Mouse (Mus musculus) c-Kit-positive CD71-negative TER-119-negative erythroid progenitor cells, embryonic 14.5 days (primary cell): ENCODE measurements around the gene Matn4.

Experiments
- DNase-seq: peaks from one replicate; pipeline ENCODE4 v3.0.0-alpha.2; 2013; ENCODE audit warnings: low read depth

Matn4 gene

DNA sequence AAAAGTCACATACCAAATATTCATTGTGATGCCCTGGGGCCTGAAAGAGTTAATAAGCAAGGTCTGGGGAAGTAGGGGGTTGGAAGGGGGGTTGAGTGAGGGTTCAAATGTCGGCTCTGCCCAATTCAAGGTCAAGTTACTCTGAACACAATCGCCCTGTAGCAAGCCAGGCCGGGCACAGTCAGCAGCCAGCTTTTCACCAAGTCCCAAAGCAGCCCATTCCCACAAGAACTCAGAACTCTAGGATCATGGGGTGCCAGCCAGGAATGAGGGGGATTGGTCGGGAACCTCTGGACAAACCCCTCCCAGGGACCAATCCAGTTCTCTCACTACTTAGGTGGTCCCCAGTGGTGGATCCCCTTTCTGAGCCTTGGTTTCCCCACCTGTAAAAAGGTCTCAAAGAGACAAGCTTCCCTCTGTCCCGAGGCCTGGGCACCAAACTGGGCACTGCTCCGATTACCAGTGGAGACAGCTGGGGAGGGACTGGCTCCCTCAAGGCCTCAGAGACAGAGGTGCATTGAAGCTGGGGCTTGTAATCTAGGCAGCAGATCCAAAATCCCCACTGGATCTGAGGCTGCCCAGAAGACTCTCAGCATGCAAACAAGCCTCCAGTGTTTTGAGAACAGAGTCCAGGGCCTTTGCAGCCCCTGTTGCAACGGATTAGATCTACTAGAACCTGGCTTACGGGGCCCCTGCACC is 31.4 kb upstream of the Matn4 start:
- DNase-seq, result no peak

DNA sequence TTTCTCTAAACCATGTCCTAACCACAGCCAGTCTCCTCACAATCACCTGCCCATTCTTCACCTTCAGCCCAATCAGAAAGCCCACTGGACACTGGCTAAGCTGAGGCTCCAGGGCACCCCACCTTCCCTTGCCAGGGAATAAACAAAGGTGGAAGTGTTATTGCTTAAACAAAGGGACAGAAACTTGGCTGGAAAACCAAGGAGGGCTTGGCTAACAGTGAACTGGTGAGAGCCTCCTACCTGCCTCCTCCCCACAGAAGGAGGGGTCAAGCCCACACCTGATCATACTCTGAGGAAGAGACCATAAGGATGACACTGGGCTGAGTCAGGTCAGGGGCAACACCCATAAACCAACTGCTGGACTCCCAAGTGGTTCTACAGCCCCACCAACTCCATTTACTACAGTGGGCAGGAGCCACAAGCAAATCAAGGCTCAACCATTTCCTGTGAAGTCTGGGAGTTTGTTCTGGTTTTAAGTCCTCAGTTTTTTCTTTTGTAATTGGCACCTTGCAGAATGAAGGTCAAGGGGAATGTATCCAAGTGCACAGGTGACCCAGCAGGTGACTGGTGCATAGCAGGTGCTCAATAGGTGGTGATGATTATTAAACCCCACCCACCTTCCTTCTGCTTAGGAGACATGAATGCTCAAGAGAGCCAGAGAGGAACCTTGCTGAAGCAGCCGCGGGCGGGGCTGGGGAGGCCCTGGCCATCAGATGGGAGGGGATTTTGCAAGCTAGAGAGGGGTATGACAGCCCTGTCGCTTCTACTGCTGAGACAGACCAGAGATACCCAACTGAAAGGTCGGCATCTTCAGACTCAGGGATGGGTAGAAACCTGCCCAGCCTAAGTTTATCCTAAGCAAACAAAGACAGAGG is 30.5 kb upstream of the Matn4 start:
- DNase-seq, result no peak

DNA sequence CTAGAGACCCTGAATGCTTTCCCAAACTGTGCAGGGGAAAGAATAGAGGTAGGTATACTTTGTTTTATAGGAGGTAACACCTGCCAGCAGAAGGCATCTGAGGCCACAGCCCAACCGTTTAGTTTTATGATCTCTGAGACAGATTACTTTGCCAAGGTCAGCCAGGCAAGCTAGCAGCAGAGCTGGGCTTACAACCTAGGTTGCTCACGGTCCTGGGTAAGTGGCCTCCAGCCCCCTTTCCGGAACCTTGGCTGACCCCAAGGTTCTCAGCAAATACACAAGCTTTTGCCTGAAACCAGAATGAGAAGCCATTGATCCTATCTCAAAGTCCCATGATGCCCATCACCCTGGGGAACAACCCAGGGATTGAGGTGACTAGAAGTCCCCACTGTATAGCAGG is 29.7 kb upstream of the Matn4 start:
- no peak for DNase-seq

DNA sequence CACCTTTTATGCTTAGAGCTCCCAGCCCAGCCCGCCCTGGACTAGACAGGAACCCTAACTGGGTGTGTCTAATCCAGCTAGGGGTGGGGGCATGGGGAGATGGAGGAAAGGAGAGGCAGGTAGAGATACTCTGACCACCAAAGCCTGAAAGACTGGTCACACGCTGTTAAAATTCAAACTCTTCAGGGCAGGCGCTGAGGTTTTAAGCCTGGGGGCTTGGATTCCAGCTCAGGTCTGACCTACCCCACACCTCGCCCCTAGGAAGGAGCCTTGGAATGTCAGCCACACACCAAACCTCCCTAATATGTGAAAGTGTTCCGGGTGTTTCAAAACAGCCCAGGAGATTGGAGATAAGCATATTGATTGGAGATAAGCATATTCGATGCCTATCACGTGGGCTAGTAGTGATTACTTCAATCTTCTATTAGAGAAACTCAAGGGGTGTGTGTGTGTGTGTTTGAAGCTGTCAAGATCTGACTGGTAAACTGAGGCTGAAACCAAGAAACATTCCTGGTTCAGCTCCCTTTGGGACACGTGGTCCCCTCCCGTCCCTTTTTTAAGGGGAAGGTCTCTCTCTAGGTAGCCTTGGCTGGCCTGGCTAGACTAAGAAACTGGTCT is 28.4 kb upstream of the Matn4 start:
- no peak for DNase-seq

DNA sequence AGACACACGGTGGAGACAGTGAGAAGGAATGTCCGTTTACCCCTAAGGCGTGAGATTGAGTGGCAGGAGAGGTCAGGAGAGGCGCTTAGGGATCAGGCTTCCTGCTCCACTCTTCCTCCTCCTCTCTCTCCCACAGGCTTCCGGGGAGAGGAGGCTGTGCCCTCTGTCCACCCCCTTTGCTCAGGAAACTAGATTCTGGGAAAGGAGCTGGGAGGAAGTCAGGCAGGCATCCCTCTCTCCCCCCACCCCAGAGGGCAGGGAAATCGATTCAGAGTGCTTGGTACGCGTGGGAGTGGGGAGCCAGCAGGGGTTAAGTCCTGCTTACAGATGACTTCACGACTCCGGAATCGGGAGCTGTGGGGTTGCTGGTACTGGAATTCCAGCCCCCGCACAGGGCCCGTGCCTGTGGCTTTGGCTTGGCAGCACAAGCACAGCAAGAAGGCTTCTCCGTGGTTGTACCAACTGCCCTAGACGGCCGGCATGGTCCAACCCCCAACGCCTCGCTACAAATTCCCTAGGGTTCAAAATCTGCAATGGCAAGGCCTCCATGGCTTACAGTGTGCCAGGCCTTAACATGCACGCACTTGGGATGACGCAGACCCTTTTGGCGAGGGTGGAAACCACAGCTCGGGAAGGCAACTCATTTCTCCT is 27.7 kb upstream of the Matn4 start:
- DNase-seq, result no peak

DNA sequence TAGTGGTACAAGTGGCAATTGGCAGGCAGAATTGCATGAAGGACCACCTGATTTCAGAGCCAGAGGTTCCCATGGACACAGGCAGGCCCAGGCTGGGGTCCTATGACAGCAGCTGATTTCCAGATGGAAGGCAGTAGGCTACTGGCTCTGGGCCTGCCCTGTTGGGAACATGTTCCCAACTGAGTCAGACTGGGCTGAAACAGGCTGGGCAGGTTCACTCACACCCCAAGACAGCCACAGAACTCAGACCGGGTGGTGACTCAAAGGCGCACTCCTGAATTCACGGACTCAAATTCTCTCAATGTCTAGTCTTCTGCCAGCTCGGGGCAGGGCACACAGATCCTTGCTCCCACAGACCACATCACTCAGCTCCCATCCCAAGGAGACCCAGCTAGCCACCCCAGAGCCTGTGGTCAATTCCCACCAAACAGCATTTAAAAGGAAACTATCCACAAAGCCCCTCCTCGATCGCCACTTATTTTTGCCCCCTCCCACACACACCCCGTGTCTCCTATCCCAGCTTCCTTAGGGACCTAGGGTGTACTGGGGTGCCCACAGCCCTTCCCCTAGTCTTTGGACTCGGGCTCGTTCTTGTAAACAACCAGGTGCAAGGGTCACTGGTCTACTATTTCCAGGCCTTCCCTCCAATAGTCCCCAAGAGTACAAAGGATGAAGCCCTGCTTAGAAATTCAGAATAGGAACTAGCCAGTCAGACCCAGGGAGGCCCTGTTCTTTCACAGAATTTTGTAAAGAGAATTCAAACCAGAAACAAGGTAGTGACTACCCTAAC is 26.9 kb upstream of the Matn4 start:
- DNase-seq, result no peak

DNA sequence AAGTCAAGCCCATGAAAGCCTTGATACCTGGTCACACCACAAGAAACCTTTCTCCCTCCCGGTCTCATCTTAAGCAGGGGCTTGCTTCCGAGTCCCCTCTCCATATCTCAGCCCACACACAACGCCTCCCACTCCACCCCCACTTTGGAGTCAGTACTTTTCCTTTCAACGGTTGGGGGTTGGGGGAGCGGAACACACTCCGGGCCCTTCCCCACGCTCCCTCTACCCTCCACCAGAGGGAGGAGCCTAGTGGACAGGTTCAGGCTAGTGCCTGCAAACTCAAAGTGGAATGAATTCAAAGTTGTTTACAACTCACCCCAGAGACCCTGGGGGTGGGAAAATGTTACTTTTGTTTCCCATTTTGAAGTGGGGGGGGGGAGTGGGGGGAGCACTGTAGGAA is 25.7 kb upstream of the Matn4 start:
- no peak for DNase-seq

DNA sequence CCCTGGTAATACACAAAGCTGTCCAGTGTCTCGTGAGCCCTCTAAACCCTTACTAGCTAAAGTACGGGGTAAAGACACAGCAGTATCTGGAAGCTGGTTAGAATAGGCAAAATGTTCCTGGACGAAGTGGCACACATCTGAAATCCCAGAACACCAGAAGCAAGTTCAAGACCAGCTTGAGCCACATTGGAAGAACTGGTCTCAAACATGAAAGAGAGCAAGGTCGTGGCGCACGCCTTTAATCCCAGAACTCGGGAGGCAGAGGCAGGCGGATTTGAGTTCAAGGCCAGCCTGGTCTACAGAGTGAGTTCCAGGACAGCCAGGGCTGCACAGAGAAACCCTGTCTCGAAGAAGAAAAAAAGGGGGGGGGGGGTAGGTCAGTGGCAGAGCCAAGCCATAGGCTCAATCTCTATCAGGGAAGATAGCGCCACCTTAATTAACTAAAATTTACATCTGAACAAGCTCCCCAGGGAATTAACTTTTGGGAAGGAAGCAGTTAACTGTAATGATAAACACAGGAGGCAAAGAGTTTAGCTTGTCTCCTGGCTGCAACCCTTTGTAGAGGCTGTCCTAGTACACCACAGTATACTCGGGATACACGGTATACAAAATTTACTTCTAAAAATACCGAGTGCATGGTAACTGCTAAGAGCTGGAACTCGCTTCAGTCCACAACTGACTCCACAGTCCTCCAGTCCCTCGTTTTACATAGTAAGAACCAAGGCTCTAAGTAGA is 25.1 kb upstream of the Matn4 start:
- no peak for DNase-seq

DNA sequence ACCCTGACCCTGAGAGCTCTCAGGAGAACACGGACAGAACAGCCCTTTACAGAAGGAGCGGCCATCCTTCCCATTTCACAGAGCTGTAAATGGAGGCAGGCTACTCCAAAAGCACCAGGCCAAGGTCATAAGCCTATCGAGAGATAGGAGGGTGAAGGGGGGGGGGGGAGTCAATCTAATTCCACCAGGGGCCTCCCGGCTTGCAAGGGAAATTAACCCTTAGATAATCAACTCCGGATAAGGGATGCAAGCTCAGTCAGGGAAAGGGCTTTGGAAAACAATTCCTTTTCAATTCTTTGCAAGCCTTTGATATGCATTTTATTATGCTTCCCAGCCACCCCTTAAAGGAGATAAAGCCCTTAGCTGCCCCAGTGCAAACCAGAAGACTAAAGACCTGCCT is 23.5 kb upstream of the Matn4 start:
- DNase-seq, result no peak

DNA sequence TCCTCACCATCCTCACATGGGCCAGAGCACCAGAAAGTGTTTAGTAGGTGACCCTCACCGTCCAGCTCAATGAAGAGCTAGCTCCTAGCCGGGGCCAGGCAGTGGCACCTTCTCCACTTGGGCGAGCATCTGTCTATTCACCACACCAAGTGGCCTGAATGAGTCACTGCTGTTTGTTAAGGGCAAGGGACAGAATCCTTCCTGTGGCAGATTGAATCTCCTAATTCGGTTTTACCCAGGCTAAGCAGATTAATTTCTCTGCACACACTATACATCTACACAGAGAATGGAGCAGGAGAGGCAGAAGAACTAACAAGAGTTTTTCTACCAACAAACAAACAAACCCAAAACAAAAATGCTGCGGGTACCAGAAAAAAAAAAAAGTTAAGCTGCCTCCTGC is 22.0 kb upstream of the Matn4 start:
- DNase-seq, result no peak

DNA sequence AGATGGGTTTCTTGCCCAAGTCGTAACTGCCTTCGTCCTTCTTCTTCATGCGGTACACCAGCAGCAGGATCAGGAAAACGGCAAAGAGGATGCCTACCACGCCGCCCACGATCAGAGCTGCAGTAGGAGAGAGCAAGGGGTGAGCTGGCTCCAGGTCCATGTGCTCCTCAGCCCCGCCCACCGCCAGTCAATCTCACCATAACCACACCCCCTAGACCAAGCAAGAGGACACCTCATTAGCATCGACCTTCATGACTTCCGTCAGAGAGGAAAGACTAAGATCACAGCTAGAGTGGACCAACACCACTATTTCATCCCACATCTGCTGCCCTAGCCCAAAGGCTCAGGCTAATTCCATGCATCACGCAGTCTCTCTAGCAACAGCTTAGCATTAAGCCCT is 21.2 kb upstream of the Matn4 start:
- DNase-seq, result no peak

DNA sequence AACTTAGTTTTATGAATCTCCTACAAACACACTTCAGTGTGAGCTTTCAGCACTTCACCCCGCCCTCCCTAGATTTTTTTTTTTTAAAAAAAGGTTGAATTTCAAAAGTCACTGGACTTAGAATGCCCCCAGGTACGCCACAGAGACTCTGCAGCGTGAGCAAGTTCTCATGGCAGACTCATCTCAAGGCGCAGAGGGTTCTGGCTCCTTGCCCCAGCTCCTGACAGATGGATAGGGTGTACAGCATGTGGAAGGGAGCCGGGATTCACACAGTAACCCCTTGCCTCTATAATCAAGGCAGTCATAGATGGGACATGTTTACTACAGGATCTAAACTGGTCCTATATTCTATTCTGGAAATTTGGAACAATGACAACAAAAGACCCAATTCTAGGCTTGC is 20.4 kb upstream of the Matn4 start:
- DNase-seq, result no peak

DNA sequence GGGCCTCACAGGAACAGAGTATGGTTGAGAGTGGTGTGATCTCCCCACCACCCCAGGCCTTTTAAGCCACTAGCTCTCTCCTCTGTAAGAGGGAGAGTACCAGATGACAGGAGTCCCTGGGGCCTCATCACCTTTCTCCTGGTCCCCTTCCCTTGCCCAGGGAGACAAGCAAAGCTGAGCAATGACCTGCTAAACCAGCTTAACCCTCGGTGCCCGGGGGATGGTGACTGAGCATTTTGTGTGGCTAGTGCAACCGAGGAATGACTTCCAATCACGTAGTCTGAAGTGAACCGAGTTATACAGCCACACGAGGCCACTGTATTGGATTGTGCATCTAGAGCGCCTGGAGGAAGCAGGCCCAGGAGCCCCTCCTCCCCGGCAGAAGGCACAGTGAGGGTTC is 19.4 kb upstream of the Matn4 start:
- no peak for DNase-seq

DNA sequence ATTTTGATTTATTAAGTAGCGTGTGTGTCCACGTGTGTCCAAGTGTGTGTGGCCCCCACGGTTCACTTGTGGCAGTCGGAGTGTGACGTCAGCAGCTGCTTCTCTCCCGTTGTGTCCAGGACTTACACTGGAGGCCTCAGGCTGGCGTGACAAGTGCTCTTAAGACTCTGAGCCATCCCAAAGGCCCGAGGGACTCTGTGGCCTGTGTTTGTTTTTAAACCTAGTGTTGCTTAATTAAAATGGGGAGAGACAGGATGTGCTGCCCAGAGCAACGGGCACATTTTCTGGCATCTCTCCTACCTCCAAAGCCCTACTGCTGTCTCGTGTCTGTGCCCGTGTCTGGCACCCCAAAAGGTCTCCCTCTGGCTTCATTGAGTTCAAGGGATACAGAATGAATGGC is 18.5 kb upstream of the Matn4 start:
- no peak for DNase-seq

DNA sequence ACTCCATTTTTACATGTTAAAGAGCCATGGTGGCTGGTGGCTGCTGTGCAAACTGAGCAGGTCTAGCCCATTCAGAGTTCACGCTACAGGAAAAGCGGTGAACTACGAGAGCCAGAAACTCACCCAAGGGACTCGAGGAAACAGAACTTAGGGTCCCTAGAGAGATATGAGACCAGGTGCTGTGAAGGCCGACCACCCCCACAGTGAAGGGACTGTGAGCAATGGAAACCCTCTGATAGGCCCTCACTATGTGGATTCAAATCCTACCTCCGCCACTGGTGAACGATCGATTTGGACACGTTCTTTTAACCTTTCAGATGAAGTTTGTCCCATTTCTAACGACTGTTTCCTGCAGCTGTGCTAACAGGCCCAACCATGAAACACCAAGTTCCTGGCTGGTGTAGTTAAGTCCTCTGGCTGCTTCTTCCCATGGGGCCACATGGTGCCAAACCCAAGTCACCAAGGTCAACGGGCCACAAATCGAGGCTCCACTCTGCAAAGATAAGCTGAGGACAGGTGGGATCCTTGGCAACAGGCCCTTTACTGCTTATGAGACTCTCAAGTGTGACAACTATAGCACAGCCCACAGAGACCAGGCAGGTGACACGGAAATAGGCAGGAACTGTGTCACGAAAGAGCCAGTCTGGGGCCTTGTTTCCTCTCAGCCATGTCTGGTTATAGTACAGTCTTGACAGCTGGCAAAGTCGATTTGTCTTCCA is 17.9 kb upstream of the Matn4 start:
- DNase-seq, result no peak

DNA sequence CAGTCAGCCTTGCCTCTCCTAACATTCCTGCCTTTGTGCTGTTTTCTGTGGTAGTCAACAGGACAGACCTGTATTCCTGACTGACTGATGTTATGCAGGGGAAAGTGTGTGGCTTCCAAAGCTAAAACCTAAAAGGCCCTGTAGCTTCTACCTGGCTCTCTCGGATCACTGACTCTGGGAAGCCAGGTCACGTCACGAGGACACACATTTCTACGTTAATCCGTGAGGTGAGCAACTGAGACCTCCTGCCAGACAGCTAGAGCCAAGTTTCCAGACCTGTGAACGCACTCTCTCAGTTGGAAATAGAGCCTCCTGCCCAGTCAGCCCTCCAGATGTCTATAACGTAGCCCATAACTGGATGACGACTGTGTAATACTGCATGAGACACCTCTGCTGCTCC is 17.0 kb upstream of the Matn4 start:
- DNase-seq, result no peak

DNA sequence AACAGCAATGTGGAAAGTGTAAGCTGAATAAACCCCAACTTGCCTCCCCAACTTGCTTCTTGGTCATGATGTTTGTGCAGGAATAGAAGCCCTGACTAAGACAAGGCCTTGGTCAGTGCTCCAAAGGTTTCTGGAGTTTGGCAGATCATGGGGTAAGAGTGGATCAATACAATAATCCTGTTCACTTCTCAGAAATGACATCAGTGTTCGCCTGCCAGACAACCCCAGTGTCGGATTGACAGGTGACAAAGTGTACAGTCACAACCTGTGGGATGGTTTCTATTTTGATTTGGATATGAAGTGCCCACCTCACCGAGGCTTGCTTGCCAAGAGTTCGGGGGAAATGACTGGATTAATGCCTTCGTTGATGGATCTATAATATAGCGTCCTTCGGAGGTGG is 16.3 kb upstream of the Matn4 start:
- DNase-seq, result no peak

DNA sequence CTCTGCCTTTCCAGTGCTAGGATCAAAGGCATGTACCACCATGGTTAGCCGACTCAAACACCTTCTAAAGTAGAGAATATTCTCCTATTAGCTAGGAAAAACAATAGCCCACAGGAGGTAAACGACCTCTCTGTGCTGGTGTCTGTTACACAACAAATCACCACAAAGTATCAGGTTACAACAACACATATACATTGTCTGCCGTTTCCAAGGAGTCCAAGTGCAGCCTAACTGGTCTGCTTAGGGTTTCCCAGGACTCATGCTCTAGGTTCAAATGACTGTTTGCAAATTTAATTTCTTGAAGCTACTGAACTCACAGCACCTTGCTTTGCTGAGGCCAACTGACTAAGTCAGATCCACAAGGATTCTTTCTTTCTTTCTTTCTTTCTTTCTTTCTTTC is 14.5 kb upstream of the Matn4 start:
- DNase-seq, result no peak

DNA sequence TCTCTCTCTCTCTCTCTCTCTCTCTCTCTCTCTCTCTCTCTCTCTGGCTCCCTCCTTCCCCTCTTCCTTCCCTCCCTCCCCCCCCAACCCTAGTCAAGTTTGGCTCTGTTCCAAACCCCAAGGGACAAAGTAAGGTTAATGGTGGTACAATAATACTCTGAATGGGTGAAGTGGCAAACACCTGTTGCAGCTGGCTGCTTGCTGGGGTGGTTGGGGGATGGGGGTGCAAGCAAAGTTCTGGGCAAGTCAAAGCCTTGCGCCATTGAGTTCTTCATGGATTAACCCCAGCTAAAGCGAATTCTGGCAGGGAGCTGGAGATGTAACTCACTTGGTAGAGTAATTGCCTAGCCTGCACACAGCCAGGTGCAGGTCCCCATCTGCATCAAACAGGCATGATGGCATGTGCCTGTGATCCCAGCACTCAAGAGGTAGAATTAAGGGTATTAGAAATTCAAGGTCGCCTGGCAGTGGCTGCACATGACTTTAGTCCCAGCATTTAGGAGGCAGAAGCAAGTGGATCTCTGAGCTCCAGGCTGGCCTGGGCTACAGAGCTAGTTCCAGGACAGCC is 13.4 kb upstream of the Matn4 start:
- DNase-seq, result no peak

DNA sequence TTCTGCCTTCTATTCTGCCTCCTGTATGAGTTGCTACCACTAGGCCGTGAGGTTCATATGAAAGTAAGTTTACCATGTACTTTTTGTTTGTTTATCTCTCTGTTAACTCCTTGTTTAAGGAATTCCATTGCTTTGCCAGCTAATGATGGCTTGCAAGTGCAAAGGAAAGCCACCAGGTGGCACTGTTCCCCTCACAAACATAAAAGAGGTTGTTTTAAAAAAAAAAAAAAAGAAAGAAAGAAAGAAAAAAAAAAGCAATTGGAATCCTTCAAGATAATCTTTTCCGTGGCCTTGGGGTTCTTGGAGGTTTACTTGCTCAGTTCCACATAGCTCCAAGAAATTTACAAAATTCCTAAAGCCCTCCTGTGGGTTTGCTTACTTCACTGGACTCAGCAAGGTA is 12.2 kb upstream of the Matn4 start:
- no peak for DNase-seq
